Mouse (Mus musculus) embryonic facial prominence, embryonic 14.5 days (tissue): ENCODE results near the gene A030005K14Rik. TPM values are rescaled to one million over a fixed set of nuclear protein-coding genes. Genes with fewer than 3 reads are reported as not detected.
A peak's percentile ranks its signal among the peaks of the same experiment; 100 is the strongest.

Experiments
- ATAC-seq: fragments of 200-750 bp; cut with Nextera tagmentation; 2 replicates; pipeline ENCODE4 v1.8.0; 2017; ENCODE audit warnings: low read depth, moderate number of reproducible peaks, moderate TSS enrichment
- DNase-seq: peaks from one replicate; pipeline ENCODE4 v3.0.0-alpha.2; 2015; ENCODE audit warnings: low spot score
- H3K27ac ChIP-seq: fragments of 300-500 bp; sonication (generic); replicated peaks from 2 replicates; pipeline ENCODE4 v1.5.1; 2014; ENCODE audit warnings: low read depth, mild to moderate bottlenecking, low read length, moderate library complexity
- H3K27me3 ChIP-seq: fragments of 300-500 bp; sonication (generic); replicated peaks from 2 replicates; pipeline ENCODE4 v1.6.1; 2014; ENCODE audit warnings: low read length; ENCODE audit not compliant: control insufficient read depth, insufficient read depth
- H3K36me3 ChIP-seq: fragments of 300-500 bp; sonication (generic); 2 replicates; pipeline ENCODE4 v1.6.1; 2014; ENCODE audit warnings: low read length, mixed read lengths; ENCODE audit not compliant: control insufficient read depth, insufficient read depth
- H3K4me1 ChIP-seq: fragments of 300-500 bp; sonication (generic); 2 replicates; pipeline ENCODE4 v1.6.1; 2014; ENCODE audit warnings: antibody characterized with exemption, low read length; ENCODE audit not compliant: control insufficient read depth, insufficient read depth
- H3K4me2 ChIP-seq: fragments of 300-500 bp; sonication (generic); 2 replicates; pipeline ENCODE4 v1.6.1; 2014; ENCODE audit warnings: low read depth, mild to moderate bottlenecking, low read length, moderate library complexity, mixed read lengths
- H3K4me3 ChIP-seq: fragments of 300-500 bp; sonication (generic); 2 replicates; pipeline ENCODE4 v1.5.1; 2014; ENCODE audit warnings: low read depth, mild to moderate bottlenecking, low read length
- H3K9ac ChIP-seq: fragments of 300-500 bp; sonication (generic); 2 replicates; pipeline ENCODE4 v1.6.1; 2014; ENCODE audit warnings: low read depth, mild to moderate bottlenecking, low read length, moderate library complexity, mixed read lengths
- H3K9me3 ChIP-seq: fragments of 300-500 bp; sonication (generic); 2 replicates; pipeline ENCODE4 v1.6.1; 2016; ENCODE audit warnings: low read length; ENCODE audit not compliant: control insufficient read depth
- WGBS: fragments of 180-500 bp; shearing (Covaris S2); extraction: QIAGEN DNeasy Blood & Tissue Kit; methylation state at CpG from one replicate; pipeline ENCODE4 v1.1.7; 2014; 5-methylcytosine and 5-hydroxymethylcytosine counted together
- polyA plus RNA-seq: library from polyadenylated mRNA; unstranded; fragments of >200 nt; fragmentation: Nextera tagmentation; extraction: Ambion mirVana; gene quantifications from 2 replicates; pipeline ENCODE4 v1.2.1, GENCODE M21; 2014

A030005K14Rik gene
- polyA plus RNA-seq = not detected in 2 replicates

DNA sequence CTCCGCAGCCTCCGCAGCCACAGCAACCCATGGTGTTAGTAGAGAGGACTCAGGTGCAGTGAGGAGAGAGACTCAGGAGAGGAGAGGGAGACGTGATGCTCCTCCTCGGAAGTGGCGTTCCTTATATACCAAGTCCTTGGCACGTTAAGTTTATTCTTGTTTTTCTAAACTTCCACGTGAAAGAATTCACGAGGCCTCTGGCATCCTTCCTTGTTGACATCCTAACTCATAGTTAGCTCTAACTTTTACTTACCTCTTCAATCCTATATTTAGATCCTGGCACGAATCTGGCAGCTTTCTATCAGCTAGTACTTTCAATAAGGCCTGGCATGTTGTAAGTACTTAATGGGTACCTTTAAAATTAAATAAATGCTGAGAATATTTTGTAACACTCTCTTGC lies at the start of gene A030005K14Rik:
A030005K14Rik (minus strand) TSS at position 101 of the 400 bp plus-strand sequence.
- H3K27ac ChIP-seq = no peak within 1 kb of the TSS
- 86% methylated on average over 9 of the region's 9 CpGs for WGBS
- no peak within 1 kb of the TSS for H3K4me3 ChIP-seq
- no peak for ATAC-seq
- H3K27me3 ChIP-seq = no peaks in the 10 kb centered on the region
- H3K4me2 ChIP-seq = no peak within 1 kb of the TSS
- no peak within 1 kb of the TSS for H3K9ac ChIP-seq
- no peaks in the 10 kb centered on the region for H3K9me3 ChIP-seq
- DNase-seq = no peak
- H3K4me1 ChIP-seq = no peaks in the 10 kb centered on the region
- no peaks in the 10 kb centered on the region for H3K36me3 ChIP-seq

DNA sequence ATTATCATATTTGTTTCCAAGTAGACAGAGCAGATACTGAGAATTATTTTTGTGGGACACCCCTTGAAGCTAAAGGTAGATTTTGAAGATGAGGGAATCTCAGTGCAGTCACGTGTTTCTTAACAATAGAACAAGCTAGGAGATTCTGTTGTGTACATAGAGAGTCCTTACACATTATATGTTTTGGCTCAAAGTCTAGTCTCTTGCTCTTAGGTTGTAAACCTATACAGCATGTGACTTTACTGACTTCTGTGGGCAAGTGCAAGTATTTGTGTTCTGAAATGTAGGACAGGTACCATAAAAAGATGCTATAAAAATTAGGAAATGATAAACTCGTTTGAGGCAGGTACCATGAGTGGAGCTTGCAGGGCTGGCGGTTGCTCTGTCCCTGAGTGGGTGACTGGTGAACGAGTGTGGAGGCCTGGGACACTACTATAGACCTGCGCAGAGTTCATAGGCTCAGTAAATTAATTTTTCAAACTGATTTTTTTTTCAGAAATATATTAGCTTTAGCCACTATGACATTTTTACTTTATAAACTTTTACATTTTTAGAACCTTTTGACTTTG lies 48.3 kb upstream of the A030005K14Rik start:
- Histone ChIP-seq H3K4me3 (no peak overlapping the region), H3K27me3 (no peaks in the 10 kb centered on the region), H3K9ac (no peak overlapping the region), H3K4me2 (no peak overlapping the region), H3K9me3 (no peaks in the 10 kb centered on the region), H3K27ac (no peak overlapping the region), H3K4me1 (no peaks in the 10 kb centered on the region), H3K36me3 (no peaks in the 10 kb centered on the region)
- no peak for DNase-seq
- 79% methylated on average over 5 of the region's 5 CpGs for WGBS
- no peak for ATAC-seq

DNA sequence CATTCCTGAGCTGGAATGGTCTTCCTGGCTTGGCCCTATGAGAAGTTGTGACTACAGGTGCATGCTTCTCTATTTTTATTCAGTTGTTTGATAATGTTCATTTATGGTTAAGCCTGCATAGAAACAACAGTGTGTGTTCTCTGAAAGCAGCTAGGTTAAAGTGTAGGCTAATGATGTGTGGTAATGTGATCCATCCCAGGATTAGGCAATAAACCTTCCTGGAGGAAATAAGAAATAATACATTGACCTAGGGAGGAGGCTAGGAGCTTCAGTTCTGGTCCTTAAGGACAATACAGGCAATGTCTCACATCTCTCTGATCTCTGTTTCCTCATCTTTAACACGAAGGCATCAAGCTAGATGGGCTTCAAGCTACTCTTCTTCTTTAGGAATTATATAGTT lies 46.3 kb upstream of the A030005K14Rik start:
- Histone ChIP-seq H3K4me2 (no peak overlapping the region), H3K4me1 (peaks cover 7% of the 10 kb centered on the region; the same call in 1 of the 2 replicates), H3K36me3 (no peaks in the 10 kb centered on the region), H3K9me3 (no peaks in the 10 kb centered on the region), H3K27me3 (no peaks in the 10 kb centered on the region), H3K4me3 (no peak overlapping the region), H3K27ac (no peak overlapping the region), H3K9ac (no peak overlapping the region)
- 62% methylated on average over 1 of the region's 1 CpGs for WGBS
- no peak for DNase-seq
- no peak for ATAC-seq

DNA sequence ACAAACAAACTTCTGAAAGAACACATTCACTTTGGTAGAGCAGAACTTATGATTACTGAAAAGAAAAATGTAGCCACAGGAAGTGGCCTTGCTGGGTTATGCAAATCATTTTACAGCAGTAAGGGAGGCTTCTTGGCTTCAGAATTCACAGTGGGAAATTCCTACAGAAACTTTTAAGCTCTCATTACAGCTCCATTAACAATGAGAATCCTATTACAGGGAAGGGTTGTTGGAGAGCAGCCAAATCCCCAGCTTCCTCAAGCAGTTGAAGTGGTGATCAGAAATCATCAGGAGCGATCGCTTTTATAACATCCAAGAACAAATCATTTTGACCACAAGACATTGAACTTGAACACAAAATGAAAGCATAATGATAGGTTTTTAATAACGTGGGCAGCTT lies 42.7 kb upstream of the A030005K14Rik start:
- Histone ChIP-seq H3K9ac (no peak overlapping the region), H3K4me2 (no peak overlapping the region), H3K4me1 (peaks cover 7% of the 10 kb centered on the region; the same call in 1 of the 2 replicates), H3K27me3 (no peaks in the 10 kb centered on the region), H3K4me3 (no peak overlapping the region), H3K27ac (no peak overlapping the region), H3K36me3 (no peaks in the 10 kb centered on the region), H3K9me3 (no peaks in the 10 kb centered on the region)
- WGBS = 25% methylated on average over 3 of the region's 3 CpGs
- DNase-seq = peak; percentile 90
- 0 out of 2 replicates have a peak, but pooled peaks have one; percentile 50 for ATAC-seq

DNA sequence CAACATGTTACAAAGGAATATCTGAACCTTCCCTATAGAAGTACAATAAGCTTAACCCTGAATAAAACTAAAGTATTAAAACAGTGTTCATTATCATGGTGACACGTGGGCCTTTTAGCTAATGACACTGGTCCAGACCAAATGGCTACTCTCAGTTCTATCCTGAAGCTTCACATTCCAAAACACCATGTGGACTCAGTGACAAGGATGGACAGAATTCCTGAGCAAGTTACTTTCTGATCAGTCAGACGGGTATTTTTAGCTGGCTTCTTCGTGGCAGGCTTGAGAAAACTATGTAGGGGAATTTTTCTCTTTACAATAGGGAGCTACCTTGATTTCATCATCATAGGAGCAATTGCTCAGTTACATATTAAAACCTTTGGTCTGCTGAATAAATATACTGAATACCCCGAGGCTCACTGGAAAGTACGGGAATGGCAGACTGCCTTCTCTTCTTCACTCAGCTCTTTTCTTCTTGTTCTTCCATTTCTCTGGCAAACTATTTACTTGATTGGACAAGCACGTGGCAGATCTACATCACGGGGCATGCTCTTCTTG lies 40.5 kb upstream of the A030005K14Rik start:
- ATAC-seq (no peak), DNase-seq (no peak)
- Histone ChIP-seq H3K27ac (no peak overlapping the region), H3K36me3 (no peaks in the 10 kb centered on the region), H3K9ac (no peak overlapping the region), H3K4me3 (no peak overlapping the region), H3K4me2 (no peak overlapping the region), H3K27me3 (no peaks in the 10 kb centered on the region), H3K4me1 (peaks cover 7% of the 10 kb centered on the region; the same call in 1 of the 2 replicates), H3K9me3 (no peaks in the 10 kb centered on the region)
- 64% methylated on average over 7 of the region's 7 CpGs for WGBS

DNA sequence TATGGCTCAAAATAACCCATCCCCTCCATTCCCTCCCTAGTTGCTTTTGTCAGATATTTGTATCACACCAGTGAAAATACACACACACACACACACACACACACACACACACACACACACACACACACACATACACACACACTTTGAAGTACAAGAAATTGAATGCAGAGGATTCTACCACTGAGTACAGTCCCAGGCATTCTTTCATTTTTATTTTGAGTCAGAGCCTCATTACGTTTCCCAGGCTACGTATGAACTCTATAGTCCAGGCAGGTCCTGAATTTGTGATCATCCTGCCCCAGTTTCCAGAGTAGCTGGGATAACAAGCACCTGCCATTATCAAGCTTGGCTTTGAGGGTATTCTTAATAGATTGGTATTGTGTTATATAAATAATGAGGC lies 40.0 kb upstream of the A030005K14Rik start:
- Histone ChIP-seq H3K9me3 (no peaks in the 10 kb centered on the region), H3K4me1 (peaks cover 7% of the 10 kb centered on the region; the same call in 1 of the 2 replicates), H3K4me3 (no peak overlapping the region), H3K36me3 (no peaks in the 10 kb centered on the region), H3K27ac (no peak overlapping the region), H3K4me2 (no peak overlapping the region), H3K9ac (no peak overlapping the region), H3K27me3 (no peaks in the 10 kb centered on the region)
- DNase-seq = no peak
- 77% methylated on average over 2 of the region's 2 CpGs for WGBS
- no peak for ATAC-seq

DNA sequence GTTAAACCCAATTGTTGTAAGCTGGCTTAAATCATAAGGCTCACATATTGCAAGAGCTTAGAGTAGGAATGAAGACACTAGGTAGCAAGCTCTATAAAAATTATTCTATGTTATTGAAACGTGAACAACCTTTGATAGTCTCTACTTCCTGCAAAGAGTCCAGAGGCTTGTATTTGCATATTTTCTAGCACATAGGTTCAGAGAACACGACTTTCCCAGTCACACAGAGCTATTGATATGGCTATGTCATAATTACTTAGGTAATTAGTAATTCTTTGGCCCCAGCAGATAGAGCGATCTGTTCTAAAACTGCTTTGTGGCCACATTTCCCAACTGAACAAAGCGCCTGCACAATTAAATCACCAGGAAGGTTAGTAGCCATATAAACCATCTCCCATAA lies 37.8 kb upstream of the A030005K14Rik start:
- Histone ChIP-seq H3K27me3 (no peaks in the 10 kb centered on the region), H3K4me2 (no peak overlapping the region), H3K4me3 (no peak overlapping the region), H3K27ac (no peak overlapping the region), H3K9me3 (no peaks in the 10 kb centered on the region), H3K36me3 (no peaks in the 10 kb centered on the region), H3K4me1 (peaks cover 5% of the 10 kb centered on the region; the same call in 1 of the 2 replicates), H3K9ac (no peak overlapping the region)
- ATAC-seq = no peak
- WGBS = 64% methylated on average over 4 of the region's 4 CpGs
- DNase-seq = no peak

DNA sequence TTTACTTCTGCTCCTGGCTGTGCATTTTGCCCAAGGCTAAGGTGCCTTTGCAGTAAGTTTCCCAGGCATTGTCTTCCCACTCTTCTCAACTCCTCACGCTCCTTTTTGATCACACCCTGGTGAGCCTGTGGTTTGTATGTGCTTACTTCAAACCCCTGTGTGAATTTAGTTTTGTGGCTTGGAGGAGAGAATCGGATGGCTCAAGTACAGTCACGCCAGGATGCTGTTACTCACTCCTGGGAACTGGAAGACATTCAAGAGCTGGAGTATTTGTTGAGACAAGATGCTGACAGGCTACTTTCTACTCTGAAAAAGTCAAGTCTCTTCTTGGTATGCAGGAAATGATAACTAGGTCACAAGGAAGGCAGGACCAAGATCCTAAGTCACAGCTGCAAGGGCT lies 32.1 kb upstream of the A030005K14Rik start:
- Histone ChIP-seq H3K27me3 (no peaks in the 10 kb centered on the region), H3K4me3 (no peak overlapping the region), H3K36me3 (no peaks in the 10 kb centered on the region), H3K9me3 (no peaks in the 10 kb centered on the region), H3K9ac (no peak overlapping the region), H3K27ac (no peak overlapping the region), H3K4me2 (no peak overlapping the region), H3K4me1 (no peaks in the 10 kb centered on the region)
- ATAC-seq (no peak), DNase-seq (no peak)
- 46% methylated on average over 3 of the region's 3 CpGs for WGBS

DNA sequence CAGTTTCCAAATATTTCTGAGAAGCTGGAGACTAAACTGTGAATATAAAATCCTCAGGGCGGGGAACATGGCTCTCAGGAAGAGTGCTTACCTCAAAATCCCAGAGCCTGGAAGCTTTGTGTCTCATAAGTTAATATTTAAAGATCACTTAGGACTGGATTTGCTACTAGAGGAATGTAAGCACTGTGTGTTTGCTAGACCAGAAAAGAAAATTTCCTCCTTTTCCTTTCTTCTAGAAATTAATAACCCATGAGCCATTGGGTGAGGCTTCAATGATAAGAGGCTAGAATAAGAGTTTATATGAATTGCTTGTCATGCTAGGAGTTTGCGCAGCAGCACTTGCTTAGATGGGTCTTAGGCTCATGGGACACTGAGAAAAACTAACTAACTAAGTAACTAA lies 25.6 kb upstream of the A030005K14Rik start:
- Histone ChIP-seq H3K27ac (no peak overlapping the region), H3K36me3 (no peaks in the 10 kb centered on the region), H3K4me3 (no peak overlapping the region), H3K4me2 (no peak overlapping the region), H3K9ac (no peak overlapping the region), H3K4me1 (no peaks in the 10 kb centered on the region), H3K27me3 (no peaks in the 10 kb centered on the region), H3K9me3 (no peaks in the 10 kb centered on the region)
- DNase-seq (no peak), ATAC-seq (no peak)
- 88% methylated on average over 2 of the region's 2 CpGs for WGBS
